ENCODE assay signal across 9 mouse cellular contexts in the genomic region with DNA sequence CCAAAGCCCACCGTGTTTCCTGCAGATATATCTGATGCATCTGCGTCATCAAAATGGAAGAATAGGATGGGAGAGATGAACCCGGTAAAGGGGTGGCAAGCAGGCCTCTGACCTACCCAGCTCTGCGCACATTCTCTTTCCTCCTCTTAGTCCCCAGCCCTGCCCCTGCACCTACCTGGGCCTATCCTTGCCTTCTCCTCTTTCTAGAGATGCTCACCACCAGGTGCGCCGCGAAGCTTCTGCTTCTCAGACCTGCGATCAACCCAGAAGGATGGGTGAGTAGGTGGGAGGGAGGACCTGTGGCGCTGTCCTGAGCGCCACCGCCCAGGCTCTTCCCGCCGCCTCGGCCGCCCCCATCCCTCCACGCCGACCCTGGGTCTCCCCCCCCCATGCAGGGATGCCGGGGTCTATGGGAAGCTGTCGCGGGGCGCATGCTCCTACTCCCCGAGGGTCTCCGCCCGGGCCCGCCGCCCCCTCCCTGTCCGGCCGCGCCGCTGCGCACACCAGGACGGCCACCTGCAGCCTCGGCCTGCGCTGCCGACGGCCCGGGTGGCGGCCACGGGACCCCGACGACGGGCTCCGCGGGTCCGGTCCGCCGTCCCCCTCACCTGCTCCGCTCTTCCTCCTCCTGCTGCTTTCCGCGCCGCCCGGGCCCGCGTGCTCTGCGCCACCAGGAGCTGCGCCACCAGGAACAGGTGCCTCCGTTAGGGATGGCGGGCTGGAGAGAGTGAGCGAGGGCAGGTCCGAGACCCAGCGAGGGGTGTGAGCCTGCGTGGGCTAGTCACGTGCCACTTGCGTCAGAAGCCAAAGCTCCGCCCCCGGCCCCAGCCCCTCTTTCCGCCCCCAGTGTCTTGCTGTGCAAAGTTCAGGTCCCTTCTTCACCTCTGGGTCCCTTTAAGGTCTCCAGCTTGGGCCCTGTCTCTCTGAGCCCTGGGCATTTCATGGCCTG. TPM values are rescaled to one million over a fixed set of nuclear protein-coding genes. Genes with fewer than 3 reads are reported as not detected.
A peak's percentile ranks its signal among the peaks of the same experiment; 100 is the strongest.
DNase-seq lines count a peak whose midpoint lies in the region; ATAC-seq and TF ChIP-seq lines count a peak whose summit lies in the region.
"Not testable (repeated sequence)": the region's sequence is repeated elsewhere in the genome, so short reads cannot be mapped to it uniquely, and the experiment has no call there.
"Had no signal": no experiment of that assay in that cellular context is flagged by ENCODE, and none has a peak within 500 bp of the region (broad histone marks: within the 10 kb centered on the region; RNA-seq: fewer than 3 reads in every experiment).

A gene (plus strand): TSS at position 51 of the 949 bp plus-strand sequence.
A gene (minus strand): TSS at position 785 of the 949 bp plus-strand sequence.

- H3K36me3 ChIP-seq in embryonic facial prominence, embryonic 14.5 days (ENCODE audit: control insufficient read depth, insufficient read depth, low read length); heart, postnatal 0 days (replicated peaks; ENCODE audit: control insufficient read depth, insufficient read depth, low read length); intestine, postnatal 0 days (ENCODE audit: control insufficient read depth, insufficient read depth); liver, embryonic 13.5 days; midbrain, embryonic 14.5 days (ENCODE audit: control insufficient read depth, insufficient read depth, low read length); stomach, embryonic 16.5 days (ENCODE audit: control insufficient read depth, insufficient read depth, low read length): not testable (repeated sequence)

- H3K27me3 ChIP-seq in embryonic facial prominence, embryonic 14.5 days (replicated peaks; ENCODE audit: control insufficient read depth, insufficient read depth, low read length); heart, postnatal 0 days (ENCODE audit: control insufficient read depth, insufficient read depth, low read length); intestine, postnatal 0 days (replicated peaks; ENCODE audit: control insufficient read depth, insufficient read depth, low read length); liver, embryonic 13.5 days; midbrain, embryonic 14.5 days (ENCODE audit: control insufficient read depth, insufficient read depth, low read length); stomach, embryonic 16.5 days (ENCODE audit: control insufficient read depth, insufficient read depth, low read length): not testable (repeated sequence)

- H3K27ac ChIP-seq in embryonic facial prominence, embryonic 14.5 days (replicated peaks; ENCODE audit: low read depth, low read length); intestine, postnatal 0 days (ENCODE audit: low read depth, low read length); liver, embryonic 13.5 days; midbrain, embryonic 14.5 days (replicated peaks; ENCODE audit: low read depth, low read length); stomach, embryonic 16.5 days (ENCODE audit: low read length): not testable (repeated sequence)
- H3K27ac ChIP-seq in gastrocnemius, adult 2 months = peak within 1 kb of the TSS; percentile 57
- peak within 1 kb of the TSS; percentile 66 for H3K27ac ChIP-seq in heart, postnatal 0 days (ENCODE audit: low read depth)

- peak within 1 kb of the TSS; percentile 30 for H3K4me3 ChIP-seq in embryonic facial prominence, embryonic 14.5 days (ENCODE audit: low read depth, low read length)
- H3K4me3 ChIP-seq in gastrocnemius, adult 2 months = peak within 1 kb of the TSS; percentile 55
- peak within 1 kb of the TSS; percentile 38 for H3K4me3 ChIP-seq in heart, postnatal 0 days (ENCODE audit: low read depth, low read length)
- not testable (repeated sequence) for H3K4me3 ChIP-seq in intestine, postnatal 0 days (ENCODE audit: low read depth, low read length)
- peak within 1 kb of the TSS; percentile 38 for H3K4me3 ChIP-seq in liver, embryonic 13.5 days (replicated peaks)
- peak within 1 kb of the TSS; percentile 34 for H3K4me3 ChIP-seq in midbrain, embryonic 14.5 days (replicated peaks; ENCODE audit: low read depth, low read length)
- H3K4me3 ChIP-seq in stomach, embryonic 16.5 days (replicated peaks; ENCODE audit: low read length) = peak within 1 kb of the TSS; percentile 31

- not testable (repeated sequence) for TF ChIP-seq EP300 in heart, postnatal 0 days (IDR thresholded peaks at IDR 0.05; ENCODE audit: low read depth)

- H3K4me2 ChIP-seq in embryonic facial prominence, embryonic 14.5 days (ENCODE audit: low read depth, low read length) = peak within 1 kb of the TSS; percentile 46
- peak within 1 kb of the TSS; percentile 42 for H3K4me2 ChIP-seq in heart, postnatal 0 days (ENCODE audit: low read depth, low read length)
- H3K4me2 ChIP-seq in intestine, postnatal 0 days (replicated peaks; ENCODE audit: low read depth) = peak within 1 kb of the TSS; percentile 56
- H3K4me2 ChIP-seq in liver, embryonic 13.5 days = peak within 1 kb of the TSS; percentile 45
- peak within 1 kb of the TSS; percentile 45 for H3K4me2 ChIP-seq in midbrain, embryonic 14.5 days (ENCODE audit: low read length)
- H3K4me2 ChIP-seq in stomach, embryonic 16.5 days (ENCODE audit: low read depth, low read length) = peak within 1 kb of the TSS; percentile 38

- intact Hi-C loops in gastrocnemius, adult 2 months (cut with DNase I) = not testable (repeated sequence)

- not testable (repeated sequence) for H3K9me3 ChIP-seq in embryonic facial prominence, embryonic 14.5 days (ENCODE audit: control insufficient read depth, low read length); heart, postnatal 0 days (replicated peaks; ENCODE audit: control insufficient read depth, low read length); intestine, postnatal 0 days (ENCODE audit: control insufficient read depth); liver, embryonic 13.5 days (replicated peaks); midbrain, embryonic 14.5 days (ENCODE audit: control insufficient read depth, low read length); stomach, embryonic 16.5 days (replicated peaks; ENCODE audit: control insufficient read depth, low read length)

- H3K4me1 ChIP-seq in embryonic facial prominence, embryonic 14.5 days (ENCODE audit: control insufficient read depth, insufficient read depth, low read length); heart, postnatal 0 days (ENCODE audit: control insufficient read depth, insufficient read depth); intestine, postnatal 0 days (replicated peaks; ENCODE audit: control insufficient read depth, insufficient read depth, low read length); liver, embryonic 13.5 days (replicated peaks); midbrain, embryonic 14.5 days (ENCODE audit: control insufficient read depth, insufficient read depth, low read length); stomach, embryonic 16.5 days (ENCODE audit: control insufficient read depth, insufficient read depth, low read length): not testable (repeated sequence)

- not testable (repeated sequence) for TF ChIP-seq CTCF in gastrocnemius, adult 2 months (IDR thresholded peaks at IDR 0.05); heart, postnatal 0 days (IDR thresholded peaks at IDR 0.05; ENCODE audit: low read depth); intestine, postnatal 0 days (IDR thresholded peaks at IDR 0.05; ENCODE audit: low read depth)

- 0 out of 2 replicates have a peak within 1 kb of the TSS, but pooled peaks have one; percentile 1 for H3K9ac ChIP-seq in embryonic facial prominence, embryonic 14.5 days (ENCODE audit: low read depth, low read length)
- H3K9ac ChIP-seq in heart, postnatal 0 days (replicated peaks; ENCODE audit: low read depth, low read length); intestine, postnatal 0 days (ENCODE audit: low read depth, low read length); stomach, embryonic 16.5 days (ENCODE audit: low read length): not testable (repeated sequence)
- H3K9ac ChIP-seq in liver, embryonic 13.5 days = peak within 1 kb of the TSS; percentile 33; the same call in 1 of the 2 replicates
- peak within 1 kb of the TSS; percentile 31; the same call in 1 of the 2 replicates for H3K9ac ChIP-seq in midbrain, embryonic 14.5 days (replicated peaks; ENCODE audit: low read length)

- peak; percentile 95 for ATAC-seq in cerebellum, adult (ENCODE audit: insufficient number of reproducible peaks, low FRiP score, low TSS enrichment)
- peak; percentile 93 for ATAC-seq in embryonic facial prominence, embryonic 14.5 days (ENCODE audit: low read depth)
- ATAC-seq in heart, postnatal 0 days (ENCODE audit: insufficient read depth, low read depth) = peak; percentile 90
- peak; percentile 60 for ATAC-seq in intestine, postnatal 0 days
- ATAC-seq in liver, embryonic 13.5 days (ENCODE audit: low read depth) = peak; percentile 93
- peak; percentile 95 for ATAC-seq in midbrain, embryonic 14.5 days (ENCODE audit: low FRiP score, low TSS enrichment)
- peak; percentile 86 for ATAC-seq in stomach, embryonic 16.5 days (ENCODE audit: insufficient read depth, low FRiP score)

- WGBS in embryonic facial prominence, embryonic 14.5 days = 35% methylated on average over 6 of the region's 67 CpGs
- 34% methylated on average over 9 of the region's 67 CpGs for WGBS in heart, postnatal 0 days
- 37% methylated on average over 10 of the region's 67 CpGs for WGBS in intestine, postnatal 0 days
- WGBS in liver, embryonic 13.5 days (ENCODE audit: insufficient replicate concordance) = 15% methylated on average over 16 of the region's 67 CpGs
- WGBS in midbrain, embryonic 14.5 days = 28% methylated on average over 17 of the region's 67 CpGs
- 19% methylated on average over 17 of the region's 67 CpGs for WGBS in stomach, embryonic 16.5 days

- DNase-seq in embryonic facial prominence, embryonic 14.5 days (ENCODE audit: low spot score); gastrocnemius, adult 2 months; heart, postnatal 0 days (ENCODE audit: low spot score); liver, embryonic 13.5 days: not testable (repeated sequence)
- peak; percentile 10 for DNase-seq in midbrain, embryonic 14.5 days

RNA-seq across cellular contexts. Expression of the first gene that starts in this region (rescaled TPM):
- 271 and 420 TPM in 2 replicates for polyA plus RNA-seq in embryonic facial prominence, embryonic 14.5 days (2014; fragmentation: Nextera tagmentation; extraction: Ambion mirVana)
- 10 to 100 TPM; 15.6 to 47.9 TPM for total RNA-seq in gastrocnemius, adult 2 months (2021)
- total RNA-seq in heart, postnatal 0 days (2014; rRNA removed; ENCODE audit: low replicate concordance) = 14.9 and 21.7 TPM in 2 replicates
- 14.5 and 15.1 TPM in 2 replicates for polyA plus RNA-seq in heart, postnatal 0 days (2015; fragmentation: Nextera tagmentation; extraction: Ambion mirVana)
- 0.37 and 0.58 TPM in 2 replicates for polyA plus RNA-seq in intestine, postnatal 0 days (2015; fragmentation: Nextera tagmentation; extraction: Ambion mirVana)
- 2.8 and 2.9 TPM in 2 replicates for polyA plus RNA-seq in liver, embryonic 13.5 days (2015; fragmentation: Nextera tagmentation; extraction: Ambion mirVana)
- 1.8 and 1.9 TPM in 2 replicates for polyA plus RNA-seq in midbrain, embryonic 14.5 days (2014; fragmentation: Nextera tagmentation; extraction: Ambion mirVana)
- polyA plus RNA-seq in stomach, embryonic 16.5 days (2015; fragmentation: Nextera tagmentation; extraction: Ambion mirVana) = 2.9 and 94.6 TPM in 2 replicates
- total RNA-seq: CH12.LX had no signal

RNA-seq across cellular contexts. Expression of the second gene that starts in this region (rescaled TPM):
- polyA plus RNA-seq in embryonic facial prominence, embryonic 14.5 days (2014; fragmentation: Nextera tagmentation; extraction: Ambion mirVana) = 131 and 140 TPM in 2 replicates
- total RNA-seq in gastrocnemius, adult 2 months (2021) = 10 to 100 TPM; 13.9 to 15.0 TPM
- 27.3 and 69.5 TPM in 2 replicates for total RNA-seq in heart, postnatal 0 days (2014; rRNA removed; ENCODE audit: low replicate concordance)
- 123 and 141 TPM in 2 replicates for polyA plus RNA-seq in heart, postnatal 0 days (2015; fragmentation: Nextera tagmentation; extraction: Ambion mirVana)
- 41.4 and 50.7 TPM in 2 replicates for polyA plus RNA-seq in intestine, postnatal 0 days (2015; fragmentation: Nextera tagmentation; extraction: Ambion mirVana)
- 170 and 184 TPM in 2 replicates for polyA plus RNA-seq in liver, embryonic 13.5 days (2015; fragmentation: Nextera tagmentation; extraction: Ambion mirVana)
- polyA plus RNA-seq in midbrain, embryonic 14.5 days (2014; fragmentation: Nextera tagmentation; extraction: Ambion mirVana) = 195 and 260 TPM in 2 replicates
- 54.8 and 84.5 TPM in 2 replicates for polyA plus RNA-seq in stomach, embryonic 16.5 days (2015; fragmentation: Nextera tagmentation; extraction: Ambion mirVana)
- total RNA-seq: CH12.LX had no signal
